Mouse (Mus musculus): ENCODE data around the gene Gm9999. TPM values are rescaled to one million over a fixed set of nuclear protein-coding genes. Genes with fewer than 3 reads are reported as not detected.
"Not testable (repeated sequence)": the region's sequence is repeated elsewhere in the genome, so short reads cannot be mapped to it uniquely, and the experiment has no call there.

The Gm9999 gene
- polyA plus RNA-seq, 1 experiment = not detected

GRCm38 (mm10) chr7:46986646-46987045 is 3.3 kb downstream of the Gm9999 start:
- Histone ChIP-seq H3ac (ENCODE audit: control insufficient read depth, insufficient read length) (no peak overlapping the region), H3K4me2 (ENCODE audit: low read depth) (peak overlapping the region; percentile 43), H3K4me3 (no peak overlapping the region), H3K27me3 (ENCODE audit: control insufficient read depth, insufficient read depth, insufficient read length) (no peaks in the 10 kb centered on the region), H3K79me2 (ENCODE audit: control insufficient read depth, insufficient read depth) (no peaks in the 10 kb centered on the region), H3K36me3 (ENCODE audit: control insufficient read depth, insufficient read depth) (peaks cover 10% of the 10 kb centered on the region)
- TF ChIP-seq POLR2A (IDR thresholded peaks at IDR 0.05; ENCODE audit: insufficient read length, low read depth) = no peak
- no peak for TF ChIP-seq POLR2AphosphoS2 (IDR thresholded peaks at IDR 0.05; ENCODE audit: insufficient read length, low read depth)

- Histone ChIP-seq H3K27me3 (ENCODE audit: control insufficient read depth, insufficient read depth, insufficient read length) (no peaks in the 10 kb centered on the region), H3K36me3 (ENCODE audit: control insufficient read depth, insufficient read depth) (peaks cover 15% of the 10 kb centered on the region), H3K4me2 (ENCODE audit: low read depth) (peak overlapping the region; percentile 43), H3K79me2 (ENCODE audit: control insufficient read depth, insufficient read depth) (no peaks in the 10 kb centered on the region), H3ac (ENCODE audit: control insufficient read depth, insufficient read length) (no peak overlapping the region), H3K4me3 (no peak overlapping the region)
- no peak for TF ChIP-seq MYOD1 (IDR thresholded peaks at IDR 0.05; ENCODE audit: control insufficient read depth in 1 of 3, insufficient read length in 2 of 3, low read depth in 2 of 3)
- no peak for TF ChIP-seq E2F4 (IDR thresholded peaks at IDR 0.05; ENCODE audit: insufficient read depth)
- TF ChIP-seq MYOG (IDR thresholded peaks at IDR 0.05; ENCODE audit: control insufficient read depth in 1 of 3, insufficient read depth in 1 of 3, insufficient read length in 2 of 3, low read depth in 2 of 3) = no peak
- no peak for TF ChIP-seq MAX (IDR thresholded peaks at IDR 0.05; ENCODE audit: low read depth)
- TF ChIP-seq TCF12 (IDR thresholded peaks at IDR 0.05; ENCODE audit: insufficient read depth, poor library complexity, severe bottlenecking) = no peak
- no peak for TF ChIP-seq SRF (IDR thresholded peaks at IDR 0.05; ENCODE audit: control insufficient read depth, insufficient read length, low read depth)
- no peak for TF ChIP-seq POLR2A (IDR thresholded peaks at IDR 0.05; ENCODE audit: insufficient read length, low read depth)
- TF ChIP-seq USF1 (IDR thresholded peaks at IDR 0.05; ENCODE audit: low read depth) = no peak
- TF ChIP-seq TCF3 (IDR thresholded peaks at IDR 0.05; ENCODE audit: insufficient read length, low read depth) = no peak
- no peak for TF ChIP-seq REST (IDR thresholded peaks at IDR 0.05; ENCODE audit: insufficient read depth, insufficient read length)
- no peak for TF ChIP-seq POLR2AphosphoS2 (IDR thresholded peaks at IDR 0.05; ENCODE audit: insufficient read length, low read depth)
Observed at GRCm38 (mm10) chr7:46987073-46987472, 3.7 kb downstream of the Gm9999 start.

- TF ChIP-seq POLR2A (IDR thresholded peaks at IDR 0.05; ENCODE audit: insufficient read length, low read depth) = peak; percentile 16
- H3ac ChIP-seq (ENCODE audit: control insufficient read depth, insufficient read length); H3K4me2 ChIP-seq (ENCODE audit: low read depth); H3K79me2 ChIP-seq (ENCODE audit: control insufficient read depth, insufficient read depth); H3K27me3 ChIP-seq (ENCODE audit: control insufficient read depth, insufficient read depth, insufficient read length); H3K4me3 ChIP-seq: not testable (repeated sequence)
- H3K36me3 ChIP-seq (ENCODE audit: control insufficient read depth, insufficient read depth) = peaks cover 38% of the 10 kb centered on the region
Observed at GRCm38 (mm10) chr7:46989387-46989786, 6.0 kb downstream of the Gm9999 start.

GRCm38 (mm10) chr7:46993079-46993478 is 9.7 kb downstream of the Gm9999 start:
- Histone ChIP-seq H3K4me3 (no peak overlapping the region), H3ac (ENCODE audit: control insufficient read depth, insufficient read length) (no peak overlapping the region), H3K36me3 (ENCODE audit: control insufficient read depth, insufficient read depth) (peaks cover 68% of the 10 kb centered on the region), H3K79me2 (ENCODE audit: control insufficient read depth, insufficient read depth) (peaks cover 24% of the 10 kb centered on the region), H3K4me2 (ENCODE audit: low read depth) (no peak overlapping the region), H3K27me3 (ENCODE audit: control insufficient read depth, insufficient read depth, insufficient read length) (no peaks in the 10 kb centered on the region)
- TF ChIP-seq USF1 (IDR thresholded peaks at IDR 0.05; ENCODE audit: low read depth) (no peak), POLR2A (IDR thresholded peaks at IDR 0.05; ENCODE audit: insufficient read length, low read depth) (no peak), REST (IDR thresholded peaks at IDR 0.05; ENCODE audit: insufficient read depth, insufficient read length) (no peak), TCF3 (IDR thresholded peaks at IDR 0.05; ENCODE audit: insufficient read length, low read depth) (no peak)

- no peak overlapping the region for H3K4me3 ChIP-seq
- TF ChIP-seq MYOG (IDR thresholded peaks at IDR 0.05; ENCODE audit: control insufficient read depth in 1 of 3, insufficient read depth in 1 of 3, insufficient read length in 2 of 3, low read depth in 2 of 3) = no peak
- TF ChIP-seq REST (IDR thresholded peaks at IDR 0.05; ENCODE audit: insufficient read depth, insufficient read length) = no peak
- no peaks in the 10 kb centered on the region for H3K27me3 ChIP-seq (ENCODE audit: control insufficient read depth, insufficient read depth, insufficient read length)
- H3ac ChIP-seq (ENCODE audit: control insufficient read depth, insufficient read length) = no peak overlapping the region
- peaks cover 46% of the 10 kb centered on the region for H3K79me2 ChIP-seq (ENCODE audit: control insufficient read depth, insufficient read depth)
- H3K36me3 ChIP-seq (ENCODE audit: control insufficient read depth, insufficient read depth) = peaks cover 83% of the 10 kb centered on the region
- no peak overlapping the region for H3K4me2 ChIP-seq (ENCODE audit: low read depth)
Observed at GRCm38 (mm10) chr7:46995558-46995957, 12.2 kb downstream of the Gm9999 start.

GRCm38 (mm10) chr7:46997008-46997407 is 13.6 kb downstream of the Gm9999 start:
- no peak for TF ChIP-seq CEBPB (IDR thresholded peaks at IDR 0.05; ENCODE audit: insufficient read depth, poor library complexity, severe bottlenecking)
- TF ChIP-seq TCF3 (IDR thresholded peaks at IDR 0.05; ENCODE audit: insufficient read length, low read depth) = no peak
- TF ChIP-seq MAX (IDR thresholded peaks at IDR 0.05; ENCODE audit: low read depth) = no peak
- no peak for TF ChIP-seq POLR2AphosphoS2 (IDR thresholded peaks at IDR 0.05; ENCODE audit: insufficient read length, low read depth)
- TF ChIP-seq MYOG (IDR thresholded peaks at IDR 0.05; ENCODE audit: control insufficient read depth in 1 of 3, insufficient read depth in 1 of 3, insufficient read length in 2 of 3, low read depth in 2 of 3) = peak in 1 of 3 experiments; percentile 64
- no peak for TF ChIP-seq REST (IDR thresholded peaks at IDR 0.05; ENCODE audit: insufficient read depth, insufficient read length)
- TF ChIP-seq MYOD1 (IDR thresholded peaks at IDR 0.05; ENCODE audit: control insufficient read depth in 1 of 3, insufficient read length in 2 of 3, low read depth in 2 of 3) = peak; percentile 12 to 84 (median 64)
- no peak for TF ChIP-seq E2F4 (IDR thresholded peaks at IDR 0.05; ENCODE audit: insufficient read depth)
- TF ChIP-seq SRF (IDR thresholded peaks at IDR 0.05; ENCODE audit: control insufficient read depth, insufficient read length, low read depth) = no peak
- no peak for TF ChIP-seq USF1 (IDR thresholded peaks at IDR 0.05; ENCODE audit: low read depth)
- no peak for TF ChIP-seq POLR2A (IDR thresholded peaks at IDR 0.05; ENCODE audit: insufficient read length, low read depth)
- TF ChIP-seq TCF12 (IDR thresholded peaks at IDR 0.05; ENCODE audit: insufficient read depth, poor library complexity, severe bottlenecking) = peak; percentile 51
- Histone ChIP-seq H3ac (ENCODE audit: control insufficient read depth, insufficient read length) (no peak overlapping the region), H3K36me3 (ENCODE audit: control insufficient read depth, insufficient read depth) (peaks cover 69% of the 10 kb centered on the region), H3K4me3 (no peak overlapping the region), H3K79me2 (ENCODE audit: control insufficient read depth, insufficient read depth) (peaks cover 60% of the 10 kb centered on the region), H3K4me2 (ENCODE audit: low read depth) (peak overlapping the region; percentile 39), H3K27me3 (ENCODE audit: control insufficient read depth, insufficient read depth, insufficient read length) (no peaks in the 10 kb centered on the region)

Measured in myocyte (in vitro differentiated cells).